Mouse (Mus musculus) heart, adult 18-20 months (tissue): ENCODE data around the gene Tedc2. TPM values are rescaled to one million over a fixed set of nuclear protein-coding genes. Genes with fewer than 3 reads are reported as not detected.

Source experiments
- DNase-seq, 2 experiments: peaks; one replicate each; pipeline ENCODE4 v3.0.0; 2021 to 2022; ENCODE audit warnings: mixed read lengths in 1 of 2
- total RNA-seq, 2 experiments: library from RNA; stranded (reverse); gene quantifications; 2 replicates each; pipeline ENCODE4 v1.2.3; 2021

The Tedc2 gene
- total RNA-seq, 2 experiments from 2014 or later = 1.9 to 3.0 TPM

DNA sequence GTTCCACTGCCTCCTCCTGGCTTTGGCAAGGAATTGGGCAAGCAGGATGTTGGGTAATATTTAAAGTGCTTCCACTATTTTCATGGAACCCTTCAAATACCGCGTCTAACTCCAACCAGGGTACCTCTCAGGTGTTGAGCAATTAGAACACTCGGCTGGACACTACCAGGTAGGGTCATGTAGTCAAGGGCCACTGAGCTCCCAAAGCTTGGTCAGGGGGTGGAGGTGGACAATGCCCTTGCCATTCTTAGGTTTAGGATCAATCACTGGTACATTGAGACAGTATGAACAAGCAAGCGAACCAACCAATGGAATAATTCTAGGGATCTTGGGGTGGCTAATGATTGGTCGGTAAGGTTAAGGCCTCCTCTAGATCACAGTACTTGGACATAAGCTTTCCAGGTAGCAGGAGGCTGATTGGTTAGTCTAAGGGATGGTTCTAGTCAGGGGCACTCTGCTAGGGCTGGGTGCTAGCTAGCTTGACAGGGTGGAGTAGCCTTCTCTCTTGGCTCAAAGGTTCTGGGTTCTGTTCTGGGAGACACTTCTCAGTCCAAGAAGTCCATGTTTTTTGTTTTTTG, 8.1 kb downstream of the Tedc2 start:
- DNase-seq = no peak

- DNase-seq = peak; percentile 54 to 55
Measured at GRCm38 (mm10) chr17:24211631-24212440, 8.8 kb downstream of the Tedc2 start.

DNA sequence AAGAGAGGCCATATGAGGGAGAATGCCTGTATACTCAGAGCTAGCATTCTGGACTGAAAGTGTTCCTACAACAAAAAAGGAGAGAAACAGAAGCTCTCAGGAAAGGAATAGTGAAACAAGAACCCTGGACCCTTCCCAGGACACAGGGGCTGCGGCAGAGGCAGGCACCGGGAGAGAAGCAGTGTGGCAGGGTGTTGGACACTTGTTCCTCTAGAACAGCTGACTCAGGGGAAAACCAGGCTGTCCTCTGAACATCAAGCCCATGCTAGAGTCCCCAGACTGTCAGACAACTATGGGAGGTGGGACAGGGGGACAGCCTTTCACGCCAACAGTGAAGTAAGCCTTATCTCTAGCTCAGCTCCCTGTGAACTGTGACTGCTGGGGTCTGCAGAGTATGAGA, 10.1 kb downstream of the Tedc2 start:
- DNase-seq = no peak

DNA sequence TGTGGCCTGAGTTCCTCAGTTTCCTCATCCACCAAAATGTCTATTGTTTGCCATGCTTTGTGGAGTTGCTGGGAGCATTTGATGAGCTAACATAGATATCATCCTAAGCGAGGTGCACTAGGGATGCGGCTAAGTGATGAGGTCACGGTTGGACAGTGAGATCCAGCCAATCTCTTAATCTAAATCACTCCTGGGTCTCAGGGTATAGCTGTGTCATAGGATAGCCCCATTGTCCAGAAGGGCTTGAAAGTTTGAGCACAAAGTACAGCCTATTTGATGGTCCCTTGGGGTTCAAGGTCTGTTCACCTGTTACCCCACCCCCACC, 10.8 kb downstream of the Tedc2 start:
- DNase-seq = no peak

GRCm38 (mm10) chr17:24209043-24209915, 11.4 kb downstream of the Tedc2 start, which contains the start of gene Ntn3:
Ntn3 (minus strand) TSS chr17:24209531.
- DNase-seq = peak; percentile 60 to 66

GRCm38 (mm10) chr17:24208641-24209042, 12.0 kb downstream of the Tedc2 start:
- DNase-seq = no peak

DNA sequence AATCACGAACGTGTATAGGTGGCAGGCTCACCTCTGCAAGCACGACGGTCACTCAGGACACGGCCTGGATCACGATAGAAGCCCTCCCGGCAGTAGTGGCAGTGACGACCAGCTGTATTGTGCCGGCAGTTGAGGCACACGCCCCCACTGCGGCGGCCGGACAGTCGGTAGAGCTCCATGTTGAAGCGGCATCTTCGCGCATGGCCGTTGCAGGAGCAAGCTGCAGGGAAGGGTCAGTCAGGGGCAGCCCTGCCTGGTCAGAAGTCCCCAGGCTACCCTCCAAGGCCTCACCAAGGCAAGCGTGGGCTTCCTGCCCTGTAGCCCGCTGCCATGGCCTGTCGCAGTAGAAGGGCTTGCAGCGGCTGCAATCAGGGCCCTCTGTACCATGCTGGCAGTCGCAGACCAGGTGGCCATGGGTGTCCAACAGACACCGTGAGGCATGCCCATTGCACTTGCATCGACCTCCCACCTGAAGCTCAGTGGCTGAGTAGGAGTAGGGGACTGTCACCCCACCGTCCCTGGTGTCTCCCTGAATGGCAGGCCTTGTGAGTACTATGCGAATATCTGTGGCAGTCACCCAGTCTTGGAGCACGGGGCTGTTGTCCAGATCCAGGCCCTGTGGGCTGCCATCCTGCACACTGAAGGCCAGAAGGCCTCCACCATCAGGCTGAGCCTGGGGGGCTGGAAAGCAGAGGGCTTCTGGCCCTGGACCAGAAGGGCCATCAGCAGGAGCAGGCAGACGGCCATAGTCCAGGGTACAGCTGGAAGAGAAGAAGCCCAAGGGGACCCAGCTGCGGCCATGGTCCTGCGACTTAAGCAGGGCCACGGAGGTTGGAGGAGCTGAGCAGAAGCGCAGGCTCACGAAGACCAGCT, 12.6 kb downstream of the Tedc2 start:
- no peak for DNase-seq

- DNase-seq = peak; percentile 52 to 54
Measured at GRCm38 (mm10) chr17:24206451-24207351, 13.9 kb downstream of the Tedc2 start.

DNA sequence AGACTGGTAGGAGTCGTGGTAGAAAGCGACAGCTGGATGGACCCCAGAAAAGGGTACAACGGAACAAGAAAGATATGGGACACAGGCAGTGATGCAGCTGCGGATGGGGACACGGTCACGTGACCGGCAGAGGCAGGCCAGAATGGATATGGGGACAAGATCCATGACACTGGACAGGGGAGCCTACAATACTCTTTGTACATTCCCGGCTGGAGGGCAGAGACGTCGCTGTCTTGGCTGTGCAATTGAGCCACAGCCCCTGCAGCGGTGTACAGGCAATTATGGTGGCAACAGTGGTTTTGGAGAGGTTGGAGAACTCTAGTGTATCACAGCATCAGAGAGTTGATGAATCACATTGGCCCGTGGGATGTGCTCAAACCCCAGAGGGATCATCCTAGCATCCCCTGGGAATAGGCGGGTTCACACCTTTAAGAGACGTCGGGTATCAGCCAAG, 14.7 kb downstream of the Tedc2 start:
- peak in 1 of 2 experiments; percentile 72 for DNase-seq

GRCm38 (mm10) chr17:24205284-24205888, 15.3 kb downstream of the Tedc2 start, which contains the start of gene Tbc1d24:
Tbc1d24 (minus strand) TSS chr17:24205562.
- peak; percentile 93 to 95 for DNase-seq

DNA sequence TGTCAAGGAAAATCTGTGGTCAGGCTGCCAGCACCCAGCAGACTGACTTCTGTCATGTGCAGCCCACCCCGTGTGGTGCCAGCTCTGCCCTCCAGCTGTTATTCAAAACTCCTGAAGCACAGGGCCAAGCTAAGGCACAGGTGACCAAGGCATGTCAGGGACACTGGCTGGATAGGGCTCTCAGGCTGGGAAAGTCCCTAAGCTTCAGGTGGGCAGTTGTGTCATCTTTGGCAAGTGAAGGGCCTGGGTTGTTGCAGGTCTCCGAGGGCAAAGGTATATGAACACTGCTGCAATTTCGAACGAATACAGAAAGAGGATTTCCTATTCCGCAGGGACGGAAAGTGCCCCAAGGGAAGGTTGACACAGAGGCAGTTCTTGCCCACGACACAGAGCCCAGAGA, 15.8 kb downstream of the Tedc2 start:
- no peak for DNase-seq

DNA sequence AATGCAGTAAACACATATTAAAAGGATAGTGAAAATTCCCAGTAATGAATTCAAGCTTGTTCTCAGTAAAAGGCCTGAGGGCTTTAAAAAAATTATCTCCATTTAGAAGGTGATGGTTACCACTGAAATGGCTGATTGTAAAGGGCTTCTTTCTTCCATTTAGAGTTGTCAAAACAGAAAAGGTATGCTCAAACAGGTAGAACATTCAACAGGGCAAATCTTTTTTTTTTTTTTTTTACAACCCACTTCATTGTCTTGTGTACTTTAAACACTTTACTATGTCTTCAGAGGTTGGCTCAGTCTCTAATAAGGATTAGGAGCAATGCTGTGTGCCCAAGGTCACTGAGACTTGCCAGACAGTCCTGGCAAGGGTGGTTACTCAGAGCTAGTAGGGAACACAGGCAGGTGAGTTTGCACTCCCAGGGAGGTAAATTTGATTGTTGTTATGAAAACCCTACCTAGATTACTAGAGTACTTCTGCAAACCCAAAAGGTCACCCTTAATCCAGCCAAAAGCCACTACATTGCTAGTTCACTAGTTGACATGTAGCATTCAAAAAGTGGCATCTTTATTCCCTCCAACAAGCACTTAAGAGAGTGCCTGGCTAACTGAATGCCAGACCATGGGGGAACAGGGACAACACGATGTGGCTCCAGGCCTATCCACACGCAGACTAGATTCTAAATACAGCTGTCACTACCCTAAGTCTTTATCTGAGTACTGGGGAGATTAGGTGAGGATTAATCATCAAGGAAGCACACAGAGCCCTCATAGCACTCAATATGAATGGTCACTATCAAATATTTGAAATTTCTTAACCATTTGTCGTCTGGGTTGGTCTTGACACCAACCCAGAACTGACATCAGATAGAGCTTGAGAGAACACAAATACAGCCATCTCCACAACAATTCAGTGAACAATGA, 16.8 kb downstream of the Tedc2 start:
- DNase-seq = no peak

- no peak for DNase-seq
Measured at GRCm38 (mm10) chr17:24203068-24203467, 17.6 kb downstream of the Tedc2 start.

- no peak for DNase-seq
Measured at GRCm38 (mm10) chr17:24201092-24201491, 19.6 kb downstream of the Tedc2 start.

GRCm38 (mm10) chr17:24199741-24200140, 20.9 kb downstream of the Tedc2 start:
- DNase-seq = peak in 1 of 2 experiments; percentile 54

- no peak for DNase-seq
Measured at GRCm38 (mm10) chr17:24199252-24199651, 21.4 kb downstream of the Tedc2 start.

- no peak for DNase-seq
Measured at GRCm38 (mm10) chr17:24197032-24197824, 23.4 kb downstream of the Tedc2 start.

DNA sequence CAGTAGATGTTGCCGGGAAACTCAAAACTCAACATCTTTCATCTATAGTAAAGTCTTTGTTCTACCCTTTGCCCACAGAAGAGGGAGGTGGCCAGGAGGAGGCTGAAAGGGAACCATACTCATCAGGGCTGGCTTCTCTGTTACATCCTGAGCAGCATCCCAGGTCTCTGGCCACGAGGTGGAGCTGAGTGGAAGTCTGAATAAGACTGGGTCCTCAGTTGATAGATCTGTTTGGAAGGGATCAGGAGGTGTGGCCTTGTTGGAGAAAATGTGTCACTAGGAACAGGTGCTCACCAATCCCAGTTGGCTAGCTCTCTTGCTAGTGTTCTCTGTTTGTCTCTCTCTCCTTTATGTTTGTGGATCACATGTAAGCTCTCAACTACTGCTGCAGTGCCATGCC, 25.3 kb downstream of the Tedc2 start:
- DNase-seq = no peak
